Mouse (Mus musculus) limb, embryonic 11.5 days (tissue): ENCODE results near the gene Dspp. TPM values are rescaled to one million over a fixed set of nuclear protein-coding genes. Genes with fewer than 3 reads are reported as not detected.

Experiments
- ATAC-seq: fragments of 200-750 bp; cut with Nextera tagmentation; 2 replicates; pipeline ENCODE4 v1.8.0; 2017; ENCODE audit warnings: low read depth; ENCODE audit not compliant: insufficient number of reproducible peaks, low FRiP score, low TSS enrichment
- DNase-seq: peaks from one replicate; pipeline ENCODE4 v3.0.0-alpha.2; 2015; ENCODE audit warnings: low spot score
- H3K27ac ChIP-seq: fragments of 300-500 bp; sonication (generic); replicated peaks from 2 replicates; pipeline ENCODE4 v1.5.1; 2014; ENCODE audit warnings: low read depth, mild to moderate bottlenecking, low read length
- H3K27me3 ChIP-seq: fragments of 300-500 bp; sonication (generic); 2 replicates; pipeline ENCODE4 v1.6.1; 2014; ENCODE audit warnings: mild to moderate bottlenecking, low read length, mixed read lengths; ENCODE audit not compliant: control insufficient read depth, insufficient read depth
- H3K36me3 ChIP-seq: fragments of 300-500 bp; sonication (generic); 2 replicates; pipeline ENCODE4 v1.6.1; 2014; ENCODE audit warnings: mild to moderate bottlenecking, low read length, moderate library complexity, mixed read lengths; ENCODE audit not compliant: control insufficient read depth, insufficient read depth
- H3K4me1 ChIP-seq: fragments of 300-500 bp; sonication (generic); 2 replicates; pipeline ENCODE4 v1.6.1; 2014; ENCODE audit warnings: low read length, mixed read lengths; ENCODE audit not compliant: control insufficient read depth, insufficient read depth
- H3K4me2 ChIP-seq: fragments of 300-500 bp; sonication (generic); 2 replicates; pipeline ENCODE4 v1.6.1; 2014; ENCODE audit warnings: low read depth, mild to moderate bottlenecking, moderate library complexity; ENCODE audit not compliant: severe bottlenecking
- H3K4me3 ChIP-seq: fragments of 300-500 bp; sonication (generic); 2 replicates; pipeline ENCODE4 v1.5.1; 2014; ENCODE audit warnings: low read depth, low read length
- H3K9ac ChIP-seq: fragments of 300-500 bp; sonication (generic); 2 replicates; pipeline ENCODE4 v1.6.1; 2014; ENCODE audit warnings: mild to moderate bottlenecking, low read length
- H3K9me3 ChIP-seq: fragments of 300-500 bp; sonication (generic); 2 replicates; pipeline ENCODE4 v1.6.1; 2016; ENCODE audit warnings: low read length; ENCODE audit not compliant: control insufficient read depth
- WGBS: fragments of 180-500 bp; shearing (Covaris S2); extraction: QIAGEN DNeasy Blood & Tissue Kit; methylation state at CpG from one replicate; pipeline ENCODE4 v1.1.7; 2014; 5-methylcytosine and 5-hydroxymethylcytosine counted together
- polyA plus RNA-seq: library from polyadenylated mRNA; unstranded; fragments of >200 nt; fragmentation: Nextera tagmentation; extraction: Ambion mirVana; gene quantifications from 2 replicates; pipeline ENCODE4 v1.2.1, GENCODE M21; 2014

Gene Dspp
- polyA plus RNA-seq, 1 experiment from 2014 or later = not detected

- no peak overlapping the region for H3K4me3 ChIP-seq
- no peak overlapping the region for H3K4me2 ChIP-seq
- H3K4me1 ChIP-seq = peaks cover 4% of the 10 kb centered on the region; the same call in 1 of the 2 replicates
- H3K27me3 ChIP-seq = no peaks in the 10 kb centered on the region
- H3K9me3 ChIP-seq = no peaks in the 10 kb centered on the region
- 69% methylated on average over 1 of the region's 1 CpGs for WGBS
- ATAC-seq = no peak
- no peak for DNase-seq
- H3K9ac ChIP-seq = no peak overlapping the region
- no peaks in the 10 kb centered on the region for H3K36me3 ChIP-seq
- no peak overlapping the region for H3K27ac ChIP-seq
Observed at GRCm38 (mm10) chr5:104161390-104161789, 9.1 kb upstream of the Dspp start.

- no peak overlapping the region for H3K4me2 ChIP-seq
- no peak overlapping the region for H3K4me3 ChIP-seq
- no peak for ATAC-seq
- no peaks in the 10 kb centered on the region for H3K9me3 ChIP-seq
- H3K9ac ChIP-seq = no peak overlapping the region
- DNase-seq = no peak
- 37% methylated on average over 4 of the region's 4 CpGs for WGBS
- H3K36me3 ChIP-seq = no peaks in the 10 kb centered on the region
- peaks cover 4% of the 10 kb centered on the region; the same call in 1 of the 2 replicates for H3K4me1 ChIP-seq
- H3K27me3 ChIP-seq = no peaks in the 10 kb centered on the region
- H3K27ac ChIP-seq = no peak overlapping the region
Observed at GRCm38 (mm10) chr5:104163536-104163935, 7.0 kb upstream of the Dspp start.

GRCm38 (mm10) chr5:104173094-104173493 is 2.6 kb downstream of the Dspp start:
- H3K27ac ChIP-seq = no peak overlapping the region
- ATAC-seq (no peak), DNase-seq (no peak)
- H3K9me3 ChIP-seq = no peaks in the 10 kb centered on the region; the same call in 1 of the 2 replicates
- H3K27me3 ChIP-seq = no peaks in the 10 kb centered on the region
- H3K36me3 ChIP-seq = no peaks in the 10 kb centered on the region
- H3K4me3 ChIP-seq = no peak overlapping the region
- H3K4me2 ChIP-seq = no peak overlapping the region
- WGBS = 86% methylated on average over 6 of the region's 6 CpGs
- H3K4me1 ChIP-seq = no peaks in the 10 kb centered on the region
- no peak overlapping the region for H3K9ac ChIP-seq

GRCm38 (mm10) chr5:104183743-104184142 is 13.2 kb downstream of the Dspp start:
- Histone ChIP-seq H3K4me2 (no peak overlapping the region), H3K27me3 (no peaks in the 10 kb centered on the region), H3K27ac (no peak overlapping the region), H3K9ac (no peak overlapping the region), H3K4me1 (no peaks in the 10 kb centered on the region), H3K9me3 (no peaks in the 10 kb centered on the region; the same call in 1 of the 2 replicates), H3K36me3 (no peaks in the 10 kb centered on the region), H3K4me3 (no peak overlapping the region)
- no peak for DNase-seq
- ATAC-seq = no peak
- WGBS = 86% methylated on average over 1 of the region's 1 CpGs

GRCm38 (mm10) chr5:104187281-104187680 is 16.8 kb downstream of the Dspp start:
- Histone ChIP-seq H3K27ac (no peak overlapping the region), H3K36me3 (no peaks in the 10 kb centered on the region), H3K4me1 (no peaks in the 10 kb centered on the region), H3K4me3 (no peak overlapping the region), H3K27me3 (no peaks in the 10 kb centered on the region), H3K9ac (no peak overlapping the region), H3K9me3 (no peaks in the 10 kb centered on the region; the same call in 1 of the 2 replicates), H3K4me2 (no peak overlapping the region)
- DNase-seq (no peak), ATAC-seq (no peak)
- WGBS = 82% methylated on average over 3 of the region's 3 CpGs

GRCm38 (mm10) chr5:104195086-104195485 is 24.6 kb downstream of the Dspp start:
- DNase-seq (no peak), ATAC-seq (no peak)
- Histone ChIP-seq H3K9ac (no peak overlapping the region), H3K4me3 (no peak overlapping the region), H3K27ac (no peak overlapping the region), H3K27me3 (no peaks in the 10 kb centered on the region), H3K4me2 (no peak overlapping the region), H3K36me3 (no peaks in the 10 kb centered on the region), H3K9me3 (no peaks in the 10 kb centered on the region), H3K4me1 (no peaks in the 10 kb centered on the region)
- 91% methylated on average over 1 of the region's 1 CpGs for WGBS

GRCm38 (mm10) chr5:104201153-104201950 is 30.8 kb downstream of the Dspp start:
- H3K4me2 ChIP-seq = no peak overlapping the region
- H3K4me3 ChIP-seq = no peak overlapping the region
- H3K36me3 ChIP-seq = no peaks in the 10 kb centered on the region
- no peak for ATAC-seq
- H3K27ac ChIP-seq = no peak overlapping the region
- H3K9ac ChIP-seq = no peak overlapping the region
- H3K27me3 ChIP-seq = no peaks in the 10 kb centered on the region
- H3K4me1 ChIP-seq = no peaks in the 10 kb centered on the region
- 94% methylated on average over 12 of the region's 12 CpGs for WGBS
- DNase-seq = no peak
- H3K9me3 ChIP-seq = no peaks in the 10 kb centered on the region

GRCm38 (mm10) chr5:104202351-104202750 is 31.8 kb downstream of the Dspp start, which contains the start of gene Dmp1:
Dmp1 (plus strand) TSS chr5:104202613.
- H3K36me3 ChIP-seq = no peaks in the 10 kb centered on the region
- H3K9me3 ChIP-seq = no peaks in the 10 kb centered on the region
- H3K4me2 ChIP-seq = no peak within 1 kb of the TSS
- no peak within 1 kb of the TSS for H3K27ac ChIP-seq
- DNase-seq (no peak), ATAC-seq (no peak)
- H3K9ac ChIP-seq = no peak within 1 kb of the TSS
- no peak within 1 kb of the TSS for H3K4me3 ChIP-seq
- H3K4me1 ChIP-seq = no peaks in the 10 kb centered on the region
- 85% methylated on average over 5 of the region's 5 CpGs for WGBS
- H3K27me3 ChIP-seq = no peaks in the 10 kb centered on the region
